Mouse (Mus musculus) skeletal muscle tissue, adult 2 months (tissue): ENCODE data around the gene Ldoc1.

Experiments used
- DNase-seq: peaks from one replicate; pipeline ENCODE4 v3.0.0-alpha.2; 2012; ENCODE audit warnings: low read depth, low spot score

Gene Ldoc1

DNA sequence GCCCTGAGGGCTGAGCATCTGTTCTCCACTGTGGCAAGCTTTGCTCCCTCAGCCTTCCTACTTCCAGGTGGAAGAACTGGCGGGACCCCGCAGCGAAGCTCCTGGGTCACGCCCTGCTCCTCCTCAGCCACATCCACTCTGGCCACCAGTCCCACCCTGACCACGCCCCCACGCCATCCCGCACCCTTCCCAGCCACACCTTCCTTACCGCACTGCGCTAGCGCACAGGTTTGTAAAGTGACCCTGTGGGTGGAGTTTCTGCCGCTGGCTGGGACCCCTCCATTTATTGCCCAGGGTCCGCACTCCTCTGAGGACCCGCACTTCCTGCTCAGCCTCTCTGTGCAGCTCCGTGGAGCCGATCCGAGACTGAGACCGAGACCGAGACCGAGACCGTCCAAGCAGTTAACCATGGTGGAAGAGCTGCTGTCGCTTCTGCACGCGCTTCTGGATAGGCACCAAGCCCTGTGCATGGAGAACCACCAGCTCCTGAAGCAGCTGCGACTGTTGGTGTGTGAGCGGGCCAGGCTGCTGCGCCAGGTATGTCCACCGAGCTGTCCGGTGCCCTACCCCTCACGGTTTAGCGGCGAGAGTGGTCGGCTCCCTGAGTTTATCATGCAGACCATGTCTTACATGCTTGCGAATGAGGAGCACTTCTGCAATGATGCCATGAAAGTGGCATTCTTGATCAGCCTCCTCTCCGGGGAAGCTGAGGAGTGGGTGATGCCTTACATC lies at the start of gene Ldoc1:
Gene Ldoc1 (plus strand): TSS at position 196 of the 732 bp plus-strand sequence.
- no peak for DNase-seq

DNA sequence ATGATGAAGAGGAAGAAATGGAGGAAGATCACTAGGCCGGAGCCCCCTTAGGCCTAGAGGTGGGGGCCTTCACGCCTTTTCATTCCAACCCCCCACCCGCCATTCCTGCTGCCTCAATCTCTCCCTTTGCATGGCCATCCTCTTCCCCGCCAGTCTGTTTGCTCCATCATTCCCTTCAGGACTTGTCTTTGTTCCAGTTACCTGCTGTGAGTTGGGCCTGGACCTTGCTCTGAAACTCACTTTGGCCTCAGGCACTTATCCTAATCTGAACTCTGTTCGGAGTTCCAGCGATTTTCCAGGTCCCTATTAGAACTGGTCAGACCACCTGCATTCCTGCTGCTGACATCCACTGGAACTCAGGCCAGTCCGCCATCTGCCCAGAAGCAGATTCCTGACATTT lies 834 bp downstream of the Ldoc1 start:
- DNase-seq, result no peak

DNA sequence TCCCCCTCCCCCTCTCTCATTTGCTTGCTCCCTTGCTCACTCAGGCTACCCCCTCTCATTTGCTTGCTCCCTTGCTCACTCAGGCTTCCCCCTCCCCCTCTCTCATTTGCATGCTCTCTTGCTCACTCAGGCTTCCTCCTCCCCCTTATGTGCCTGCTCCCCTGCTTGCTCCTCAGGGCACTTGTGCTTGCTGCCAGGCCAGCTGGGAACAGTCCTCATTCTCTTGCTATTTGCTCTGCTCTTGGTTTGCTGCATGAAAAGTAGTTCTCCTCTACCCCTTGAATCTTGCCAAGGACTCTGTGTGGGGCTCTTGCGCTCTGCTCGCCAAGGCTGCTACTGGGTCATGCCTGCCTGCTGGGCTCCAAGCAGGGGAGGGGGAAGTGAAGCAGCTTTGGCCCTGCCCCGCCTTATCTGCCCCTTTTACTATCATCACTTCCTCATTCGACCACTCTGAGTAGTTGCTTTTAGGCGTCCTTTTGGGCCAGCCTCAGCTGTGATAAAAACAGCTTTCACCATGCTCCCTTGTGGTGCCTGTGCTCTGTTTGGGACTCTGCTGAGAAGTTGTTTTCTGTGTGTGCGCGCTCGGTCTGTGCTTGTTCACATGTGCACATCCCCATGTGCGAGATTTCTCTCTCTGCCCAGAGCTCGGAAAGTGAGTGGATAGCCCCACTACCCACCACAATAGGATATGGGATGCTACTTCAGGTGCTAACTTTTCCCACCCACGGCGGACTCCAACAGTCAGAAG lies 13.2 kb downstream of the Ldoc1 start:
- no peak for DNase-seq

DNA sequence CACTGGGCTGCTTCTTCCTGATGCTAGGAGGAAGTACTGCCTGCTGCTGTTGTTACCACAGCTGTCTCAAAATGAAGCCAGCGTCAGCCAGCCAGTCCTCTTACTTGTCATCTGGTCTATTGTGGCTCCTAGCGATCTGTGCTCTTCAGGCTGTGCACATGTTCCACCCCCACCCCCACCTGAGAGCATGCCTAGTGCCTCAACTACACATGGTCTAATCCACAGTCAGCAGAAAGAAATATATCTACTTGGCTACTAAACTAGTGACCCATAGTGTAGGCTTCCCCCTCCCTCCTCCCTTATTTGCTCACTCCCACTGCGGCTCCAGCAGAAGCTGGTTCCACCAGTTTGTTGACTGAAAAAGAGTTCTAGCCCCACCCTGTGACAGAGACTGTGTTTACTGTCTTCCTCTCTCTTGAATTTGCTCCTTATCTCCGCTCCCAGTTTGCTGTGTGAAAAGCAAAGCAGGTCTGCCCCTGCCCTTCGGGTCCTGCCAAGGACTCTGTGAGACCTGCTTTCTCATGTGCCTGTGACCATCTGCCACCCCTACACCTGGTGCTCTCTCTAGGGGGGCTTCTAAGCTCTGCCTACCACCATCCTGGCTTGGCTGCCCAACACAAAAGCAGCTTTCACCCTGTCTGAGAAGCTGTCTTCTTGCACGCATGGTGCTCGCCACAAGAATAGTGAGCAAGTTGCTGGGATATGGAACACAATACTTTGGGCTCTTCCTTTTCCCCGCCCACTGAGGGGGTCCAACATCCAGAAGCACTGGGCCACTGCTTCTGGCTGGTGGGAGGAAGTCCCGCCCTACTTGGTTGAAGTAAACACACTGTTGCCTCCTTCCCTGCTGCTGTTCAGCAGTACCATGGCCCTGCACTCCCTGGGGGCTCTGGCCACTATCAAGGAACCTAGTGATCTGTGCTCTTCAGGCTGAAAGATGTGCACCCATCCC lies 14.0 kb downstream of the Ldoc1 start:
- DNase-seq, result no peak

DNA sequence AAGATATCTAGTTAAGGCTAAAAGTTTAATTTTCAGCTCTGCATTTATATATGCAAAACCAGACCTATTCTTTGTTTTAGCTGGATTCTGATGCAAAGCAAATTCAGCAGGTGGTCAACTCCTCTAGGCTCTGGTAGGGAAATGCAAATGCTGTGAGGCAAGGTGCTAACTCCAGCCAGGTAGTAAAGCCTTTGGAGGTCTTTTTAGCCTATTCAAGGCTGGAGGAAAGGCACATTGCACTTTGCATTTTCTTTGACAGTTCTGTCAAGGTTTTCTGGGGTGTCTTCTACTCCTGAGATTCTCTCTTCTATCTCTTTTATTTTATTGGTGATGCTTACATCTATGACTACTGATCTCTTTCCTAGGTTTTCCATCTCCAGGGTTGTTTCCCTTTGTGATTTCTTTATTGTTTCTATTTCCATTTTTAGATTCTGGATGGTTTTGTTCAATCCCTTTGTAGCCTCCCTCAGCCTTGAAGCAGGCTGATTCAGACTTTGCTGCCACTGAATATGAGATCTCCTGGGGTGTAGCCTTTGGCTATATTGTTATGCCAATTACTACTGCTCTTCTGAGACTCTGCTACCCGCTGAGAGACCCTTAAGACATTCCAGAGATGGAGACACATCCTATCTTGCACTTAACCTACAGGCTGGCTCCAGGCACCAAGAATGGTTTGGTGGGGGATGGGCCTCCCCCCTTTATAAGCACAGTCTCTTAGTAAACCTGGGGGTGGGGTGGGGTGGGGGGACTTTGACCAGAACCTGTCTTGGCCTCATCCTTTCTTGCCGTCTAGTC lies 18.4 kb downstream of the Ldoc1 start:
- DNase-seq, result no peak
